Mouse (Mus musculus) lung, postnatal 0 days (tissue): ENCODE measurements around the gene Npas2.

Experiments
- CTCF ChIP-seq: IDR thresholded peaks from 2 replicates; pipeline ENCODE4 v1.5.1; 2016; ENCODE audit warnings: antibody characterized with exemption, mild to moderate bottlenecking
- EP300 ChIP-seq: IDR thresholded peaks from 2 replicates; pipeline ENCODE4 v1.6.1; 2016; ENCODE audit warnings: antibody characterized with exemption, mild to moderate bottlenecking, control low read depth

DNA sequence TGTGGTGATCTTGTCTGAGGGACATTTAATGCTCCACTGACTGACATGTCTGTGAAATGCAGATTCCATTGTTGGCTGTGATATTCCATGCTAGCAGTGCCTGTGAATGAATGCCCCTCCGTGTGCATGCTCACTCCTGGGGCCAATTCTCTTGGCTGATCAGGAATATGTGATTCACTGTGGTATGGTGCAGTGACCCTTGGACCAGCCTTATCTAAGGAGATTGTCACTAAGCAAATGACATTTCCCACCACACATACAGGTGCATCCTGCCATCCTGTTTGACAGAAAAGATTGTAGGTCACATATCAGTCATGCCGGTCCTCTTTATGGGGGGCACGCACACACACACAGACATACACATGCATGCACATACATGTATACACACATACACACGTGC lies 138.9 kb downstream of the Npas2 start:
- TF ChIP-seq CTCF = no peak
- no peak for TF ChIP-seq EP300
